8 mouse cellular contexts compared by ENCODE assay signal in genomic region chr15:83099533-83100331, GRCm38 (mm10). TPM values are rescaled to one million over a fixed set of nuclear protein-coding genes. Genes with fewer than 3 reads are reported as not detected.
A peak's percentile ranks its signal among the peaks of the same experiment; 100 is the strongest.
DNase-seq lines count a peak whose midpoint lies in the region; ATAC-seq and TF ChIP-seq lines count a peak whose summit lies in the region.

No protein-coding gene starts in this region.

- peak overlapping the region; percentile 67 for H3K4me2 ChIP-seq in liver, embryonic 14.5 days (ENCODE audit: low read depth)
- H3K4me2 ChIP-seq in stomach, embryonic 16.5 days (ENCODE audit: low read depth, low read length), result peak overlapping the region; percentile 95

- ATAC-seq in liver, embryonic 14.5 days (ENCODE audit: insufficient read depth), result peak; percentile 90
- peak; percentile 94 for ATAC-seq in stomach, embryonic 16.5 days (ENCODE audit: insufficient read depth, low FRiP score)

- no peak for TF ChIP-seq EP300 in liver, embryonic 14.5 days (IDR thresholded peaks at IDR 0.05; ENCODE audit: low read depth)

- peaks cover 0 to 7% of the 10 kb centered on the region in 2 experiments; a peak in 2 of 4 replicates for H3K4me1 ChIP-seq in liver, embryonic 14.5 days (replicated peaks; ENCODE audit: control insufficient read depth in 2 of 2, insufficient read depth in 2 of 2, low read length in 1 of 2)
- peaks cover 4% of the 10 kb centered on the region; the same call in 1 of the 2 replicates for H3K4me1 ChIP-seq in stomach, embryonic 16.5 days (ENCODE audit: control insufficient read depth, insufficient read depth, low read length)

- no peaks in the 10 kb centered on the region for H3K27me3 ChIP-seq in liver, embryonic 14.5 days (ENCODE audit: control insufficient read depth, insufficient read depth, low read length)
- no peaks in the 10 kb centered on the region for H3K27me3 ChIP-seq in stomach, embryonic 16.5 days (ENCODE audit: control insufficient read depth, insufficient read depth, low read length)

- WGBS in liver, embryonic 14.5 days (ENCODE audit: insufficient replicate concordance), result 4% methylated on average over 31 of the region's 31 CpGs
- 2% methylated on average over 31 of the region's 31 CpGs for WGBS in stomach, embryonic 16.5 days

- no peaks in the 10 kb centered on the region for H3K36me3 ChIP-seq in liver, embryonic 14.5 days (replicated peaks; ENCODE audit: control insufficient read depth, insufficient read depth, low read depth)
- no peaks in the 10 kb centered on the region for H3K36me3 ChIP-seq in stomach, embryonic 16.5 days (ENCODE audit: control insufficient read depth, insufficient read depth, low read length)

- no peaks in the 10 kb centered on the region for H3K9me3 ChIP-seq in liver, embryonic 14.5 days (ENCODE audit: control insufficient read depth, low read length)
- no peaks in the 10 kb centered on the region for H3K9me3 ChIP-seq in stomach, embryonic 16.5 days (replicated peaks; ENCODE audit: control insufficient read depth, low read length)

- H3K4me3 ChIP-seq in liver, embryonic 14.5 days (ENCODE audit: insufficient read depth in 1 of 2, low read depth in 2 of 2, low read length in 2 of 2), result peak overlapping the region; percentile 57 to 61
- H3K4me3 ChIP-seq in stomach, embryonic 16.5 days (replicated peaks; ENCODE audit: low read length), result peak overlapping the region; percentile 76

- no peak for TF ChIP-seq CTCF in liver, embryonic 14.5 days (IDR thresholded peaks at IDR 0.05; ENCODE audit: low read depth)

- DNase-seq in right cerebral cortex, adult 18-20 months, result peak; percentile 60
- no peak for DNase-seq in right cerebral cortex, postnatal 36 days (ENCODE audit: low spot score in 2 of 2)
- DNase-seq in embryo, embryonic 9.5 days (ENCODE audit: extremely low spot score), result peak; percentile 94
- DNase-seq in heart, adult 18-20 months, result peak; percentile 97
- DNase-seq in kidney, adult 11 months, result peak; percentile 95
- DNase-seq in liver, embryonic 14.5 days (ENCODE audit: low read depth in 3 of 3, low spot score in 3 of 3), result peak; percentile 81 to 85 (median 84)
- peak; percentile 90 to 93 for DNase-seq in natural killer cell, adult 2 months (ENCODE audit: low spot score in 2 of 2)

- peak overlapping the region; percentile 72 for H3K9ac ChIP-seq in liver, embryonic 14.5 days (replicated peaks)
- H3K9ac ChIP-seq in stomach, embryonic 16.5 days (ENCODE audit: low read length), result peak overlapping the region; percentile 90

- H3K27ac ChIP-seq in liver, embryonic 14.5 days, result no peak overlapping the region
- H3K27ac ChIP-seq in stomach, embryonic 16.5 days (ENCODE audit: low read length), result peak overlapping the region; percentile 66

RNA-seq across cellular contexts. Expression of gene Serhl, which starts 10.4 kb away (rescaled TPM):
- 10 to 100 TPM; 46.1 to 55.5 TPM for total RNA-seq in heart, adult 18-20 months (2021)
- polyA plus RNA-seq in liver, embryonic 14.5 days (2012; rRNA removed), result 6.9 and 12.4 TPM in 2 replicates
- 14.8 and 17.2 TPM in 2 replicates for polyA plus RNA-seq in liver, embryonic 14.5 days (2014; fragmentation: Nextera tagmentation; extraction: Ambion mirVana)
- 61.0 and 63.7 TPM in 2 replicates for polyA plus RNA-seq in stomach, embryonic 16.5 days (2015; fragmentation: Nextera tagmentation; extraction: Ambion mirVana)

RNA-seq across cellular contexts. Expression of gene Rrp7a, which starts 22.9 kb away (rescaled TPM):
- 10 to 100 TPM; 28.6 to 37.9 TPM for total RNA-seq in heart, adult 18-20 months (2021)
- 16.0 and 23.9 TPM in 2 replicates for polyA plus RNA-seq in liver, embryonic 14.5 days (2012; rRNA removed)
- 21.2 and 22.3 TPM in 2 replicates for polyA plus RNA-seq in liver, embryonic 14.5 days (2014; fragmentation: Nextera tagmentation; extraction: Ambion mirVana)
- polyA plus RNA-seq in stomach, embryonic 16.5 days (2015; fragmentation: Nextera tagmentation; extraction: Ambion mirVana), result 65.5 and 66.0 TPM in 2 replicates

RNA-seq across cellular contexts. Expression of gene Poldip3, which starts 49.5 kb away (rescaled TPM):
- total RNA-seq in heart, adult 18-20 months (2021), result 10 to 100 TPM; 23.1 to 26.2 TPM
- 22.8 and 25.1 TPM in 2 replicates for polyA plus RNA-seq in liver, embryonic 14.5 days (2012; rRNA removed)
- polyA plus RNA-seq in liver, embryonic 14.5 days (2014; fragmentation: Nextera tagmentation; extraction: Ambion mirVana), result 49.4 and 58.5 TPM in 2 replicates
- polyA plus RNA-seq in stomach, embryonic 16.5 days (2015; fragmentation: Nextera tagmentation; extraction: Ambion mirVana), result 121 and 128 TPM in 2 replicates

Comparison
In these comparisons a context has a peak if more than half of its experiments do, and no peak if none do; other contexts are left out.
1. DNase-seq: peak in right cerebral cortex, adult 18-20 months (single experiment), embryo, embryonic 9.5 days (single experiment), heart, adult 18-20 months (2 of 2), kidney, adult 11 months (single experiment), liver, embryonic 14.5 days (3 of 3) and natural killer cell, adult 2 months (2 of 2); none in right cerebral cortex, postnatal 36 days (0 of 2).